Mouse (Mus musculus): Measurements from ENCODE around the gene Nos3. TPM values are rescaled to one million over a fixed set of nuclear protein-coding genes. Genes with fewer than 3 reads are reported as not detected.
A peak's percentile ranks its signal among the peaks of the same experiment; 100 is the strongest.

Nos3 gene
- polyA plus RNA-seq, 1 experiment: 21.0 TPM

DNA sequence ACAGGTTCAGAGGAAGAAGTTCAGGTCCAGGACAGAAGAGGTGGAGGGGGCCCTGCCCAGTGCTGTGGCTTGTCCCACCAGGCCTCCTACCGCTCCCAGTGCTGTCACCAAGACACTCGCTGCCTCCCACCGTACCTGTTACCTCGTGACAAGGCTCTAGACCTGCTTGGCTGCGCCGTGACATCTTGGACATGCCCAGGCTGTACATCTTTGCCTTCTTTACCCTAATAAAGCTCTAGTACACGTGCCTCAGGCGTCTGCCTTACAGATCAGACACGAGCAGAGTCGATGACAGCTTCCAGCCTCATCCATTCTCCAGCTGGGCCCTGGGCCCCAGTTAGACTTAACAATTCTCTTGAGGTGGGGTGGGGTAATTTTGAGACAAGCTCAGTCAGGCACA lies 53.0 kb downstream of the Nos3 start:
- 90% methylated on average over 10 of the region's 10 CpGs for WGBS
- no peak for DNase-seq
- no peak overlapping the region for H3K4me3 ChIP-seq (replicated peaks; ENCODE audit: extremely low read depth, low read depth, low read length)
- TF ChIP-seq CTCF (IDR thresholded peaks at IDR 0.05; ENCODE audit: insufficient read depth, low read length) (no peak), POLR2A (IDR thresholded peaks at IDR 0.05; ENCODE audit: borderline replicate concordance, extremely low read depth, low read depth, low read length) (no peak)
- H3K4me1 ChIP-seq (ENCODE audit: control insufficient read depth, insufficient read depth, low read length): peaks cover under 1% of the 10 kb centered on the region

DNA sequence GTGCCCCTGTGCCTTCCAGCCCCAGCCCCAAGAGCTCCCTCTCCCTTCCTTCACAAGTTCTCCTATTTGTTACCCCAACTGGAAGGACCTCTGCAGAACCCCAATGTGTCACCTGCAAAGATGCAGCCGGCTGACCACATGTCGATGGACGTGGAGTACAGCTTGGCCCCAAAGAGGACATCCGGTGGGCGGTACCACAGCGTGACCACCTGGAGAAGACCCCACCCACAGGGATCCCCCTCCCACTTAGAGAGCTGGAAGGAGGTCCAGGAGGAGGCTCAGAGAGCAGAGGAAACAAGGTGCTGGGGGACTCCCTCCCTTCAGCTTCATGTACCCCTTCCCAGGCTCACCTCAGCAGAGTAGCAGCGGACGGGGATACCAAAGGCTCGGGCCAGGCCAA lies 55.8 kb downstream of the Nos3 start:
- 90% methylated on average over 9 of the region's 9 CpGs for WGBS
- TF ChIP-seq CTCF (IDR thresholded peaks at IDR 0.05; ENCODE audit: insufficient read depth, low read length): no peak
- no peak for TF ChIP-seq POLR2A (IDR thresholded peaks at IDR 0.05; ENCODE audit: borderline replicate concordance, extremely low read depth, low read depth, low read length)
- H3K4me1 ChIP-seq (ENCODE audit: control insufficient read depth, insufficient read depth, low read length): peaks cover 5% of the 10 kb centered on the region

DNA sequence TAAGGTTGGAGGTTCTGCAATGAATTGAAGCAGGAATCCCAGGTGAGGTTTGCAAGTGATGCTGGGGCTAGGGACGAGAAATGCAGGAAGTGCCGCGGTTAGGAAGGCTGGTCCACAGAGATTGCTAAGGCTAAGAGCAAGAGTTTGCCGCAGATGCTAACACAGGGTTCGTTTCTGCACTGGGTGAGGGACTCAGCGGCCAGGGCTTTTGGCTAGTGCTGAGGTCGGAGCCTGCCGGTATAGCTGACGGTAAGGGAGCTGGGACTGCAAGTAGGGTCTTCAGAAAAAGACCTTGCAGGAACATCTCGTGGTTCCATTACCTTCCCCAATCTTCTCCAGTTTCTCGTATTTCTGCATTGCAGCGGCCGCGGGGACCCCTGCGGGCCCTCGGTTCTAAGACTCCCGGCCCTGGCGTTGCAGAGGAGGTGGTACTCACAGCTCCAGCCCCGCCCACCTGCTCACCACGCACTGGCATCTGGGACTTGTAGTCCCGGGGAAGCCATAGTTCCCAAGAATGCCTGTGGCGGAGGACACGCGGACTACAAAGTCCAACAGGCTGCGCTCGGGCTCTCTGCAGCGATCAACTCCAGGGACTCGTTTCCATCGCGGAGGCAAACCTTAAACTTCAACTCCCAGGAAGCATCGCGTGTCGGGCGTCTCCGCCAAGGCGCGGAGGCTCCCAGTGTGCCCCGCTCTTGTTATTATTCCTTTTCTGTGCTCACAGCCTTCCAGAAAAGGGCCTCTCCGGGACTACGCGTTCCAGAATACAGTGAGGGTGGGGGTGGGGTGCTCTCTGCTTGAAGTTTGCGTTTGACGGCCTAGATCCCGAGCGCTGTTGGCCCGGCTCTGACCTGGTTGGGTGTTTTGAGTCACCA lies 58.8 kb downstream of the Nos3 start, which contains the start of the genes Cdk5 and Slc4a2:
TSS of gene Cdk5 (minus strand) at position 402 of the 875 bp plus-strand sequence.
TSS of gene Slc4a2 (plus strand) at position 709 of the 875 bp plus-strand sequence.
- peak within 1 kb of the TSS; percentile 88 for H3K4me3 ChIP-seq (replicated peaks; ENCODE audit: extremely low read depth, low read depth, low read length)
- TF ChIP-seq CTCF (IDR thresholded peaks at IDR 0.05; ENCODE audit: insufficient read depth, low read length) (no peak), POLR2A (IDR thresholded peaks at IDR 0.05; ENCODE audit: borderline replicate concordance, extremely low read depth, low read depth, low read length) (peak; percentile 84; the same call in 1 of the 2 replicates)
- DNase-seq: peak; percentile 97
- H3K4me1 ChIP-seq (ENCODE audit: control insufficient read depth, insufficient read depth, low read length): peaks cover 17% of the 10 kb centered on the region
- under 1% methylated on average over 46 of the region's 46 CpGs for WGBS

More for the DNA sequence above, 55.8 kb downstream of the Nos3 start:
- H3K4me3 ChIP-seq (replicated peaks; ENCODE audit: extremely low read depth, low read depth, low read length): no peak overlapping the region
- DNase-seq: no peak

DNA sequence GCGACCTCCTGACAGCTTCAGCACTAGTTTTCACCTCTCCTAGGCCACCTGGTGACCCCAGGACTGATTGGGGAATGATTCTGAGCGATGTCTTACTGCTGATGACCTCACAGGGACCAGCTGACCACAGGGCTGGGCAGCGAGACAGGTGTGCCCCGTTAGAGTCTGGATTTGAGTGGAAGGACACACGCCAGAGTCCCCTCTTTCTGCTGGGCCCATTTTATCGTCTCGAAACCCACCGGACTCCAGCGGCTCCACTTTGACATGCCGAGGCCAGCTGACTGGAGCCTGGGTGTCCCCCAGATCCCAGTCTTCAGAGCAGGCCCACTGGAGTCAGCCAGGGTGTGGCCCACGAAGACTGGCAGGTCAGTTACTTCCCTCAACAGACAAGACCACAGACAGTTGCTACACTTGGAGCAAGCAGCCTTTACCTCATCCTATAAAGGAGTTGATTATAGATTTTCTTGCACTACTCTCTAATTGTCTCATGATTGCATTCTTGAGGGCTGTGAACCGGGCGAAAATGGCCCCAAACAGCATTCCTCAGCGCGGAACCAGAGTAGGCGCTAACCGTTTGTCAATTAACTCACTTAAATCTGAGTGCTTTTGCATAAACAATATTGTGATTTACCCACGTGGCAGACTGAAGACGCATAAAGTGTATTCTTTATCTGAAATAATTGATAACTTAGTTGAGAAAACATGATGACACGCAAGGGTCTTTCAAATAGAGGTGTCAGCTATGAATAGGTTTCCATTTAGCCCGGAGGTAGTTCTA lies 59.6 kb downstream of the Nos3 start:
- WGBS: 6% methylated on average over 21 of the region's 21 CpGs
- no peak for DNase-seq
- TF ChIP-seq CTCF (IDR thresholded peaks at IDR 0.05; ENCODE audit: insufficient read depth, low read length): no peak
- TF ChIP-seq POLR2A (IDR thresholded peaks at IDR 0.05; ENCODE audit: borderline replicate concordance, extremely low read depth, low read depth, low read length): no peak
- Histone ChIP-seq H3K4me3 (replicated peaks; ENCODE audit: extremely low read depth, low read depth, low read length) (peak overlapping the region; percentile 88), H3K4me1 (ENCODE audit: control insufficient read depth, insufficient read depth, low read length) (peaks cover 17% of the 10 kb centered on the region)

DNA sequence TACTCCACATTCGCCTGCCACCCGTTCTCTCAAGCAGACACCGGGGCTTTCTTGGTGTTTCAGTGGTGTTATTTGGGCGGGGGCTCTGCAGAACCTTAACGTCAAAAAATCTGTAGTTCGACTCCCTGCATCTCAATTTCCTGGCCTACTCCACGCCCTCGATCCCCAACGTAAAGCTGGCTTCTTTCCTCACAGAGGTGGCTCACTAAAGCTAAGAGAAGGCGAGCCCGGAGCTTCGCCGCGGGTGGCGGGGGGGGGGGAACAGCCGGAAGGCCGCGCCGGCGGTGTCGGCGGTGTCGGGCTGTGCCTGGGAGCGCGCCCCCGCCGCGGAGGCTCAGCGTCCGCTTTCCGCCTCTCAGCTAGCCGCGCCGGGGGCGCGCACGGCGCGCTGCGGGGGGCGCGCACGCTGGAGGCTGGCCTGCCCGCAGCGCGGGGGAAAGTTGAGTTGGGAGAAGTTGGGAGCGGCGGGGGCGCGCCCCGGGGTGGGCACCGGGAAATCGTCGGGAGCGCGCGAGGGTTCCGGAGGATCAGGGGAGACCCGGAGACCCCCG lies 60.3 kb downstream of the Nos3 start:
- no peak for TF ChIP-seq CTCF (IDR thresholded peaks at IDR 0.05; ENCODE audit: insufficient read depth, low read length)
- peak; percentile 58; the same call in 1 of the 2 replicates for TF ChIP-seq POLR2A (IDR thresholded peaks at IDR 0.05; ENCODE audit: borderline replicate concordance, extremely low read depth, low read depth, low read length)
- peak; percentile 65 for DNase-seq
- Histone ChIP-seq H3K4me3 (replicated peaks; ENCODE audit: extremely low read depth, low read depth, low read length) (peak overlapping the region; percentile 88), H3K4me1 (ENCODE audit: control insufficient read depth, insufficient read depth, low read length) (peaks cover 17% of the 10 kb centered on the region)
- WGBS: under 1% methylated on average over 55 of the region's 60 CpGs

DNA sequence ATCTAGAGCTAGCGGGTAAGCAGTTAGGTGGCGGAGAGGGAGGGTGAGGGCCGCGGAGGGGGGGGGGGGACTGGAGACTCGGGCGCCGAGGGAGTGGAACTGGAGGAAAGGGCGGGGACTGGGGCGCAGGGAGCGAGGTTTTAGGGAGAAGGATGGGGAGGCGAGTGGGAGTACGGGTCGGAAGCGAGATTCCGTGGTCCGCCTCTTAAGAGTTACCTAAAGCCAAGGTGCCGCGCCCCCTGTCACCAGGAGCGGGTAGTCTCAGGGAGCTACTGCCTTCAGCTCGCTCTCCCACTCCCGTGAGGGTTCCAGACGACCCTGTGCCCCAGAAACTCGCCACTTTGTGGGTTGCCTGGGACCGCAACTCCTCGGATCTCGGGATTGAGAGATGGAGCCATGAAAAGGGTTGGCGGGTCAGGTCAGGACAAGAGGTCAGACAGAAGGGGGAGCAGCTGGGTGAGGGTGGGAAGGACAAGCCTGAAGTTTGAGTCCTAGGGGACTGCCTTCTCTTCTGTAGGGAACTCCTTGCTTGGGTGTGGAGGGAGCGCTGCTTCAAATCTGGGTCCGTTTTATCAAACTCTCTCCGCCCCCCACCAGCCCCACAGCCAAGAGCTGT lies 60.9 kb downstream of the Nos3 start:
- TF ChIP-seq POLR2A (IDR thresholded peaks at IDR 0.05; ENCODE audit: borderline replicate concordance, extremely low read depth, low read depth, low read length): no peak
- TF ChIP-seq CTCF (IDR thresholded peaks at IDR 0.05; ENCODE audit: insufficient read depth, low read length): no peak
- Histone ChIP-seq H3K4me3 (replicated peaks; ENCODE audit: extremely low read depth, low read depth, low read length) (peak overlapping the region; percentile 85), H3K4me1 (ENCODE audit: control insufficient read depth, insufficient read depth, low read length) (peaks cover 17% of the 10 kb centered on the region)
- 1% methylated on average over 26 of the region's 30 CpGs for WGBS
- peak; percentile 74 for DNase-seq

DNA sequence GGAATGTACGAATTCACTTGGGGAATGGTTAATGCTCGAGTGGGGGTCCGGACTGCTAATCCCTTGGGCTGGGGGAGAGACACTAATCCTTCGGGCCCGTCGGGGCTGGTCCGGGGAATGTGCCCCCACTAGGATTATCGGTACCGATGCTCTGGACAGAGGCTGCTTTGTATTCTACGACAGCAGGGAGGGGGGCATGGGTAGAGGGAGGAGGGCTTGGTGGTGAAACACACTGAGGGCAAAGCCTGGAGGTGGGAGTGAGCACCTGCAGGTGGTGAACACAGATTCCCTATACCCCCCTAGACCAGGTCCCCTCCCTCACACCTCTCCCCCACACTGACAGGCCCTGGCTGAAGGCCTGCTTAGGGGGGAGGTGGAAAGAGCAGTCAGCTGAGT lies 61.4 kb downstream of the Nos3 start:
- DNase-seq: no peak
- TF ChIP-seq CTCF (IDR thresholded peaks at IDR 0.05; ENCODE audit: insufficient read depth, low read length): no peak
- 6% methylated on average over 10 of the region's 10 CpGs for WGBS

DNA sequence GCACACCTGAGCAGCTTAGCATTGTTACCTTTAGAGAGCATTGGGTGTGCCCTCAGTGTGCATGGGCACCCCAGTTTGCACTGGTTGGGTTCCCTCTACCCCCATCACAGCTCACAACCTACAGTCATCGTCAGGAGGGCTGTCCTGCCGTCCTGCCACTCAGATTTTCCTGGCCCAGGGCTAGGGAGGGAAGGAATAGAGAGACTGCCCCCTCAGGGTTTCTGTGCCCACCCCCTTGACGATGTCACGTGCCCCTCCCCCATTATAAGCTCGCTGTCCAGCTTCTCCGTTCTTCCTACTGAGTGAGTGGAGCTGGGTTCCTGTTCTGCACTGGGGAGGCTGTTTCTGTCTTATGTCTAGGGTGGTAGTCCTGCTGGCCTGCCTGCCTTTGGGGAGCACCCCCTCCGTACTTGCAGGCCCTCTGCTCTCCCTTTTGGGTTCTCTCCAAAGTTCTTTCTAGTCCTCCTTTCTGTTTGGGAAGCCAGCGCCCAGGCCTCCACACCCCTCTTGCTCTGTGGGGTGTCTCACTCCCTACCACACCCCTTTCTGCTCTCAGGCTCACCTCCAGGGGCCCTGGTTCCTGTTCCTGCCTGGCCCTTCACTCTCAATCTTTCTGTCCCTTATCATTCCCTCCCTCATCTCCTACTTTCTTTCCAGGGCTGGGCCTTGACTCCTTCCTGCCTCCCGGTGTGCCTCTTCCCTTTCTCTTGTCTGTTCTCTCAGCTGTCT lies 62.1 kb downstream of the Nos3 start:
- TF ChIP-seq POLR2A (IDR thresholded peaks at IDR 0.05; ENCODE audit: borderline replicate concordance, extremely low read depth, low read depth, low read length) (no peak), CTCF (IDR thresholded peaks at IDR 0.05; ENCODE audit: insufficient read depth, low read length) (no peak)
- DNase-seq: no peak
- WGBS: 25% methylated on average over 9 of the region's 9 CpGs
- H3K4me3 ChIP-seq (replicated peaks; ENCODE audit: extremely low read depth, low read depth, low read length): no peak overlapping the region
- H3K4me1 ChIP-seq (ENCODE audit: control insufficient read depth, insufficient read depth, low read length): peaks cover 17% of the 10 kb centered on the region

More for the DNA sequence above, 61.4 kb downstream of the Nos3 start:
- peak overlapping the region; percentile 85 for H3K4me3 ChIP-seq (replicated peaks; ENCODE audit: extremely low read depth, low read depth, low read length)
- H3K4me1 ChIP-seq (ENCODE audit: control insufficient read depth, insufficient read depth, low read length): peaks cover 17% of the 10 kb centered on the region

Data from lung, adult 2 months (tissue).